Mouse (Mus musculus): ENCODE measurements around the gene Gm4567. TPM values are rescaled to one million over a fixed set of nuclear protein-coding genes. Genes with fewer than 3 reads are reported as not detected.
"Not testable (repeated sequence)": the region's sequence is repeated elsewhere in the genome, so short reads cannot be mapped to it uniquely, and the experiment has no call there.

Gm4567 gene
- polyA plus RNA-seq (2014; fragmentation: Nextera tagmentation; extraction: Ambion mirVana): not detected in 2 replicates

GRCm38 (mm10) chr7:22719610-22720009, at the start of gene Gm4567:
Gene Gm4567, minus strand, starts transcription at chr7:22719710.
- H3K4me3 ChIP-seq (ENCODE audit: low read depth, low read length); H3K4me1 ChIP-seq (replicated peaks; ENCODE audit: control insufficient read depth, insufficient read depth, low read length); H3K27ac ChIP-seq (ENCODE audit: low read depth, low read length); H3K27me3 ChIP-seq (ENCODE audit: control insufficient read depth, insufficient read depth, low read length); H3K9ac ChIP-seq (ENCODE audit: low read depth, low read length); H3K36me3 ChIP-seq (ENCODE audit: control insufficient read depth, insufficient read depth, low read length); H3K4me2 ChIP-seq (replicated peaks; ENCODE audit: low read depth, low read length); ATAC-seq (ENCODE audit: low FRiP score); DNase-seq (ENCODE audit: low spot score); H3K9me3 ChIP-seq (ENCODE audit: control insufficient read depth, low read length): not testable (repeated sequence)
- WGBS: no CpG with 5 or more reads among the region's 1 CpGs

DNA sequence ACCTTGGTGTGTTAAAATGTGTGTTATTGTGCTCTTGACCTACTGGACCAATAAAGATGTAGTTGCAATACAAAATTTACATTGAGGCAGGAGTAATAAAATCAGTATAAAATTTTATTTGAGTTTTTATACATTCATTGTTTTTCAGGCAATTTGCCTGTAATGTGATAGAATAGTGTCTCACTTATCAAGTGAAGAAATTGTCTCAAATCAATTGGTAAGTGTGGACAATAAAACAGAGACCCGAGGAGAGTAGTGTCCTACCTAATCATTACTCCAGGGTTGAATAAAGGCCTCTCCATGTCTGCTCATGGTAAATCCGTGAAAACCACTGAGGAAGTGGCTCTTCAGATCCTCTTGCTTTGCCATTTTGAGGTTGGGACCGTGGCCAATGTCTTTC, 41.9 kb upstream of the Gm4567 start, which contains the start of gene Vmn1r157:
TSS of gene Vmn1r157 (plus strand) at position 301 of the 400 bp plus-strand sequence.
- H3K36me3 ChIP-seq (ENCODE audit: control insufficient read depth, insufficient read depth, low read length); ATAC-seq (ENCODE audit: low FRiP score); DNase-seq (ENCODE audit: low spot score); H3K4me1 ChIP-seq (replicated peaks; ENCODE audit: control insufficient read depth, insufficient read depth, low read length); H3K9ac ChIP-seq (ENCODE audit: low read depth, low read length); H3K27ac ChIP-seq (ENCODE audit: low read depth, low read length); H3K27me3 ChIP-seq (ENCODE audit: control insufficient read depth, insufficient read depth, low read length); H3K4me2 ChIP-seq (replicated peaks; ENCODE audit: low read depth, low read length); H3K4me3 ChIP-seq (ENCODE audit: low read depth, low read length); H3K9me3 ChIP-seq (ENCODE audit: control insufficient read depth, low read length): not testable (repeated sequence)
- WGBS: 42% methylated on average over 2 of the region's 3 CpGs

DNA sequence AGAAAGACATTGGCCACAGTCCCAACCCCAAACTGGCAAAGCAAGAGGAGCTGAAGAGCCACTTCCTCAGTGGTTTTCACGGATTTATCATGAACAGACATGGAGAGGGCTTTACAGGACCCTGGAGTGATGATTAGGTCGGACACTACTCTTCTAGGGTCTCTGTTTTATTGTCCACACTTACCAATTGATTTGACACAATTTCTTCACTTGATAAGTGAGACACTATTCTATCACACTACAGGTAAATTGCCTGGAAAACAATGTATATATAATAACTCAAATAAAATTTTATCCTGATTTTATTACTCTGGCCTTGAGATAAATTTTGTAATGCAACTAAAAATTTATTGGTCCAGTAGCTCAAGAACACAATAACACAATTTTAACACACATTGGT, 27.3 kb downstream of the Gm4567 start, which contains the start of gene Gm8693:
TSS of gene Gm8693 (minus strand) at position 101 of the 400 bp plus-strand sequence.
- not testable (repeated sequence) for ATAC-seq (ENCODE audit: low FRiP score); H3K4me1 ChIP-seq (replicated peaks; ENCODE audit: control insufficient read depth, insufficient read depth, low read length); H3K27me3 ChIP-seq (ENCODE audit: control insufficient read depth, insufficient read depth, low read length); H3K9ac ChIP-seq (ENCODE audit: low read depth, low read length); H3K27ac ChIP-seq (ENCODE audit: low read depth, low read length); H3K4me2 ChIP-seq (replicated peaks; ENCODE audit: low read depth, low read length); H3K36me3 ChIP-seq (ENCODE audit: control insufficient read depth, insufficient read depth, low read length); H3K9me3 ChIP-seq (ENCODE audit: control insufficient read depth, low read length); H3K4me3 ChIP-seq (ENCODE audit: low read depth, low read length); DNase-seq (ENCODE audit: low spot score)
- WGBS: no CpG with 5 or more reads among the region's 2 CpGs

Other genes starting within 250 kb of the Gm4567 start
- not detected in 2 replicates for gene Vmn1r151, start 220.0 kb downstream of the Gm4567 start, polyA plus RNA-seq (2014; fragmentation: Nextera tagmentation; extraction: Ambion mirVana)
- not detected in 2 replicates for gene Vmn1r152, start 196.7 kb downstream of the Gm4567 start, polyA plus RNA-seq (2014; fragmentation: Nextera tagmentation; extraction: Ambion mirVana)
- gene Gm8677, start 184.8 kb downstream of the Gm4567 start, polyA plus RNA-seq (2014; fragmentation: Nextera tagmentation; extraction: Ambion mirVana): not detected in 2 replicates
- gene Gm4201, start 154.4 kb downstream of the Gm4567 start, polyA plus RNA-seq (2014; fragmentation: Nextera tagmentation; extraction: Ambion mirVana): not detected in 2 replicates
- not detected in 2 replicates for gene Gm4565, start 131.6 kb downstream of the Gm4567 start, polyA plus RNA-seq (2014; fragmentation: Nextera tagmentation; extraction: Ambion mirVana)
- not detected in 2 replicates for gene Vmn1r155, start 61.7 kb downstream of the Gm4567 start, polyA plus RNA-seq (2014; fragmentation: Nextera tagmentation; extraction: Ambion mirVana)
- not detected in 2 replicates for gene Gm8693, start 27.4 kb downstream of the Gm4567 start, polyA plus RNA-seq (2014; fragmentation: Nextera tagmentation; extraction: Ambion mirVana)
- gene Vmn1r157, start 42.0 kb upstream of the Gm4567 start, polyA plus RNA-seq (2014; fragmentation: Nextera tagmentation; extraction: Ambion mirVana): not detected in 2 replicates
- not detected in 2 replicates for gene Vmn1r158, start 71.1 kb upstream of the Gm4567 start, polyA plus RNA-seq (2014; fragmentation: Nextera tagmentation; extraction: Ambion mirVana)
- gene Vmn1r159, start 123.9 kb upstream of the Gm4567 start, polyA plus RNA-seq (2014; fragmentation: Nextera tagmentation; extraction: Ambion mirVana): not detected in 2 replicates
- not detected in 2 replicates for gene Vmn1r160, start 151.5 kb upstream of the Gm4567 start, polyA plus RNA-seq (2014; fragmentation: Nextera tagmentation; extraction: Ambion mirVana)

All from hindbrain, embryonic 11.5 days (tissue).